Mouse (Mus musculus): ENCODE results near the gene Cyp46a1. TPM values are rescaled to one million over a fixed set of nuclear protein-coding genes. Genes with fewer than 3 reads are reported as not detected.

The Cyp46a1 gene
- total and polyA plus RNA-seq, 3 experiments: not detected

- H3K36me3 ChIP-seq (replicated peaks in 1 of 2; ENCODE audit: control insufficient read depth in 1 of 2, insufficient read depth in 1 of 2, low read length in 1 of 2): no peaks in the 10 kb centered on the region
- no peak overlapping the region for H3K27ac ChIP-seq (ENCODE audit: insufficient read depth, low read depth)
- H3K9me3 ChIP-seq (replicated peaks; ENCODE audit: low read length): peaks cover 6% of the 10 kb centered on the region
- H3K9ac ChIP-seq (ENCODE audit: insufficient read depth, low read depth): no peak overlapping the region
- peaks cover 90% of the 10 kb centered on the region for H3K27me3 ChIP-seq (replicated peaks)
- no peaks in the 10 kb centered on the region for H3K4me1 ChIP-seq (ENCODE audit: control insufficient read depth in 1 of 2, insufficient read depth in 2 of 2)
- H3K4me3 ChIP-seq (replicated peaks in 1 of 3; ENCODE audit: low read depth in 2 of 3, low read length in 2 of 3, poor library complexity in 1 of 3): no peak overlapping the region
- dilution Hi-C loops (cut with MboI; ENCODE audit: extremely low pct_ligation_motif_present, extremely low pct_unique_long_range_greater_than_20kb, low sequenced_read_pairs) (no loop called here), in situ Hi-C loops (cut with MboI; ENCODE audit: low pct_ligation_motif_present, low pct_unique_long_range_greater_than_20kb, low sequenced_read_pairs) (no loop called here)
- no peaks in the 10 kb centered on the region for H3K79me2 ChIP-seq (replicated peaks; ENCODE audit: control insufficient read depth, extremely low read depth, insufficient read depth, poor library complexity, severe bottlenecking)
- TF ChIP-seq CHD2 (IDR thresholded peaks at IDR 0.05; ENCODE audit: low read length): no peak
- no peak for TF ChIP-seq IRF4 (IDR thresholded peaks at IDR 0.05; ENCODE audit: low read depth, low read length)
- no peak for TF ChIP-seq BHLHE40 (IDR thresholded peaks at IDR 0.05; ENCODE audit: low read depth, low read length)
- TF ChIP-seq ZMIZ1 (IDR thresholded peaks at IDR 0.05; ENCODE audit: low read depth, low read length): no peak
- no peak for TF ChIP-seq POLR2AphosphoS2 (IDR thresholded peaks at IDR 0.05; ENCODE audit: low read depth, low read length)
- TF ChIP-seq NRF1 (IDR thresholded peaks at IDR 0.05; ENCODE audit: low read depth, low read length): no peak
- TF ChIP-seq ETS1 (conservative IDR thresholded peaks at IDR 0.05; ENCODE audit: low read depth, low read length): no peak
- no peak for TF ChIP-seq NELFE (IDR thresholded peaks at IDR 0.05; ENCODE audit: low read depth, low read length)
- TF ChIP-seq RCOR1 (conservative IDR thresholded peaks at IDR 0.05; ENCODE audit: low read depth, low read length): no peak
- no peak for DNase-seq (ENCODE audit: extremely low read depth)
- H3K4me2 ChIP-seq (ENCODE audit: insufficient read depth, low read depth, poor library complexity, severe bottlenecking): no peak overlapping the region
Measured at GRCm38 (mm10) chr12:108371429-108371765, 37.2 kb downstream of the Cyp46a1 start.

GRCm38 (mm10) chr12:108372241-108372640 lies 38.1 kb downstream of the Cyp46a1 start:
- no peak for DNase-seq (ENCODE audit: extremely low read depth)
- in situ Hi-C loops (cut with MboI; ENCODE audit: low pct_ligation_motif_present, low pct_unique_long_range_greater_than_20kb, low sequenced_read_pairs) (no loop called here), dilution Hi-C loops (cut with MboI; ENCODE audit: extremely low pct_ligation_motif_present, extremely low pct_unique_long_range_greater_than_20kb, low sequenced_read_pairs) (no loop called here)
- no peaks in the 10 kb centered on the region for H3K4me1 ChIP-seq (ENCODE audit: control insufficient read depth in 1 of 2, insufficient read depth in 2 of 2)
- no peak overlapping the region for H3K27ac ChIP-seq (ENCODE audit: insufficient read depth, low read depth)
- TF ChIP-seq CTCF (conservative IDR thresholded peaks at IDR 0.05 in 1 of 2, IDR thresholded peaks at IDR 0.05 in 1 of 2; ENCODE audit: low read depth in 2 of 2, low read length in 2 of 2) (no peak), RAD21 (IDR thresholded peaks at IDR 0.05; ENCODE audit: low read depth, low read length) (no peak), POLR2AphosphoS2 (IDR thresholded peaks at IDR 0.05; ENCODE audit: low read depth, low read length) (no peak), USF2 (conservative IDR thresholded peaks at IDR 0.05; ENCODE audit: low read depth, low read length) (no peak), CHD1 (IDR thresholded peaks at IDR 0.05; ENCODE audit: low read depth, low read length) (no peak), USF1 (IDR thresholded peaks at IDR 0.05; ENCODE audit: low read depth, low read length) (no peak), ZNF384 (IDR thresholded peaks at IDR 0.05; ENCODE audit: low read depth, low read length) (no peak), SIN3A (IDR thresholded peaks at IDR 0.05; ENCODE audit: low read length) (no peak), KAT2A (IDR thresholded peaks at IDR 0.05; ENCODE audit: insufficient replicate concordance, low read length) (no peak), JUN (IDR thresholded peaks at IDR 0.05; ENCODE audit: insufficient read depth, low read depth, low read length) (no peak), HCFC1 (IDR thresholded peaks at IDR 0.05; ENCODE audit: low read depth, low read length) (no peak), IRF4 (IDR thresholded peaks at IDR 0.05; ENCODE audit: low read depth, low read length) (no peak), EP300 (IDR thresholded peaks at IDR 0.05; ENCODE audit: low read length) (no peak), CHD2 (IDR thresholded peaks at IDR 0.05; ENCODE audit: low read length) (no peak), ZC3H11A (IDR thresholded peaks at IDR 0.05; ENCODE audit: low read depth, low read length) (no peak)
- no peaks in the 10 kb centered on the region for H3K36me3 ChIP-seq (replicated peaks in 1 of 2; ENCODE audit: control insufficient read depth in 1 of 2, insufficient read depth in 1 of 2, low read length in 1 of 2)
- no peaks in the 10 kb centered on the region for H3K79me2 ChIP-seq (replicated peaks; ENCODE audit: control insufficient read depth, extremely low read depth, insufficient read depth, poor library complexity, severe bottlenecking)
- H3K9ac ChIP-seq (ENCODE audit: insufficient read depth, low read depth): no peak overlapping the region
- H3K27me3 ChIP-seq (replicated peaks): peaks cover 93% of the 10 kb centered on the region
- peaks cover 6% of the 10 kb centered on the region for H3K9me3 ChIP-seq (replicated peaks; ENCODE audit: low read length)
- H3K4me2 ChIP-seq (ENCODE audit: insufficient read depth, low read depth, poor library complexity, severe bottlenecking): no peak overlapping the region
- H3K4me3 ChIP-seq (replicated peaks in 1 of 3; ENCODE audit: low read depth in 2 of 3, low read length in 2 of 3, poor library complexity in 1 of 3): no peak overlapping the region
